Comparison of ENCODE assay signal across 20 mouse cellular contexts in the genomic region with DNA sequence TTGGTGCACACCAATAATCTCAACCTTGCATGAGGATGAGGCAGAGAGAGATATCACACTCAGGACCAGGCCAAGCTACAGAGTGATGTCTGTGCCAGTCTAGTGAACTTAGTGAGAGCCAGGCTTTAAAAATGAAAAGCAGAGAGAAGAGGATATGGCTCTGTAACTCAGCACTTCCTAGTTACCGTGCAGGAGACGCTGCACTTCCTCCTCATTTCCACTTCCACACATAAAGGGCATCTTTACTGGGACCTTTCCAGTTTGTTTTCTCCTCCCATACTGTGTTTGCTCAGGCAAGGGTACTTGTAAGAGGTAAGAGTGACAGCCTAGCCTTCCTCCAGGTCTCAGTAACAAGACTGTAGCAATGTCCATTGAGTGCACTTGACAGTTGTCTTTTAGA.
"Had no signal": no experiment of that assay in that cellular context is flagged by ENCODE, and none has a peak within 500 bp of the region (broad histone marks: within the 10 kb centered on the region; RNA-seq: fewer than 3 reads in every experiment).

No protein-coding gene starts in this region.

- H3K27me3 ChIP-seq: kidney, embryonic 15.5 days; liver, embryonic 13.5 days; megakaryocyte, embryonic 14.5 days; midbrain, embryonic 13.5 days; neural tube, embryonic 12.5 days; neural tube, embryonic 15.5 days had no signal

- H3K4me1 ChIP-seq: neural tube, embryonic 12.5 days; neural tube, embryonic 15.5 days had no signal

- DNase-seq: kidney, adult 8-10 months; kidney, postnatal 10 days; kidney, postnatal 36 days; layer of hippocampus, postnatal 36 days; liver, embryonic 13.5 days; lung, adult 2 months; lung, postnatal 14 days; thymus, adult 18-20 months; thymus, postnatal 14 days; thymus, postnatal 4 days had no signal

- H3K9ac ChIP-seq: kidney, embryonic 15.5 days; liver, embryonic 13.5 days; midbrain, embryonic 13.5 days; neural tube, embryonic 12.5 days; neural tube, embryonic 15.5 days had no signal

- H3K4me3 ChIP-seq: kidney, embryonic 15.5 days; left cerebral cortex, adult 2 months; liver, embryonic 13.5 days; megakaryocyte, embryonic 14.5 days; midbrain, embryonic 10.5 days; midbrain, embryonic 13.5 days; myocyte; neural tube, embryonic 12.5 days; neural tube, embryonic 15.5 days had no signal

- H3K36me3 ChIP-seq: kidney, embryonic 15.5 days; liver, embryonic 13.5 days; midbrain, embryonic 10.5 days; midbrain, embryonic 13.5 days; neural tube, embryonic 12.5 days; neural tube, embryonic 15.5 days had no signal

- ATAC-seq: midbrain, embryonic 13.5 days; midbrain, embryonic 16.5 days had no signal

- H3K27ac ChIP-seq: kidney, embryonic 15.5 days; left cerebral cortex, adult 2 months; liver, embryonic 13.5 days; macrophage; midbrain, embryonic 10.5 days; midbrain, embryonic 13.5 days; neural tube, embryonic 12.5 days; neural tube, embryonic 15.5 days had no signal

- H3K4me2 ChIP-seq: kidney, embryonic 15.5 days; liver, embryonic 13.5 days; midbrain, embryonic 13.5 days; neural tube, embryonic 12.5 days; neural tube, embryonic 15.5 days had no signal

- H3K9me3 ChIP-seq: kidney, embryonic 15.5 days; liver, embryonic 13.5 days; megakaryocyte, embryonic 14.5 days; midbrain, embryonic 10.5 days; midbrain, embryonic 13.5 days; neural tube, embryonic 12.5 days; neural tube, embryonic 15.5 days had no signal
